14 mouse cellular contexts compared by ENCODE assay signal in genomic region chr7:68189691-68190456, GRCm38 (mm10).
DNase-seq lines count a peak whose midpoint lies in the region; ATAC-seq lines count a peak whose summit lies in the region.
"Had no signal": no experiment of that assay in that cellular context is flagged by ENCODE, and none has a peak within 500 bp of the region (broad histone marks: within the 10 kb centered on the region; RNA-seq: fewer than 3 reads in every experiment).

No protein-coding gene starts in this region.

- peak overlapping the region; percentile 35 for H3K4me3 ChIP-seq in liver, embryonic 11.5 days (ENCODE audit: low read depth, low read length)
- H3K4me3 ChIP-seq in megakaryocyte, embryonic 14.5 days (replicated peaks), result peak overlapping the region; percentile 85
- H3K4me3 ChIP-seq: limb, embryonic 13.5 days; midbrain, embryonic 15.5 days; neural tube, embryonic 12.5 days had no signal

- intact Hi-C loops in gastrocnemius, postnatal 14 days (cut with DNase I; ENCODE audit: low total_unique reads), result no loop called here

- H3K36me3 ChIP-seq in liver, embryonic 11.5 days (ENCODE audit: control insufficient read depth, insufficient read depth, low read length), result peaks cover 27% of the 10 kb centered on the region
- H3K36me3 ChIP-seq in megakaryocyte, embryonic 14.5 days (replicated peaks; ENCODE audit: low read length), result peaks cover 95% of the 10 kb centered on the region

- H3K9ac ChIP-seq in liver, embryonic 11.5 days (ENCODE audit: low read depth, low read length), result peak overlapping the region; percentile 56
- H3K9ac ChIP-seq: limb, embryonic 13.5 days; midbrain, embryonic 15.5 days; neural tube, embryonic 12.5 days had no signal

- H3K9me3 ChIP-seq in liver, embryonic 11.5 days (ENCODE audit: control insufficient read depth, low read length), result no peaks in the 10 kb centered on the region
- peaks cover 8% of the 10 kb centered on the region for H3K9me3 ChIP-seq in megakaryocyte, embryonic 14.5 days
- H3K9me3 ChIP-seq: limb, embryonic 13.5 days; midbrain, embryonic 15.5 days; neural tube, embryonic 12.5 days had no signal

- H3K27me3 ChIP-seq in liver, embryonic 11.5 days (replicated peaks; ENCODE audit: control insufficient read depth, insufficient read depth, low read length), result no peaks in the 10 kb centered on the region
- no peaks in the 10 kb centered on the region for H3K27me3 ChIP-seq in megakaryocyte, embryonic 14.5 days (replicated peaks)
- H3K27me3 ChIP-seq: limb, embryonic 13.5 days; midbrain, embryonic 15.5 days; neural tube, embryonic 12.5 days had no signal

- peak; percentile 31; the same call in 1 of the 2 replicates for ATAC-seq in liver, embryonic 11.5 days (replicated peaks; ENCODE audit: low FRiP score)
- ATAC-seq: midbrain, embryonic 15.5 days had no signal

- H3K4me1 ChIP-seq in liver, embryonic 11.5 days (replicated peaks; ENCODE audit: control insufficient read depth, insufficient read depth, low read length), result peaks cover 41% of the 10 kb centered on the region
- peaks cover 88% of the 10 kb centered on the region for H3K4me1 ChIP-seq in megakaryocyte, embryonic 14.5 days
- H3K4me1 ChIP-seq: limb, embryonic 13.5 days; midbrain, embryonic 15.5 days; neural tube, embryonic 12.5 days had no signal

- peak overlapping the region; percentile 83 for H3K27ac ChIP-seq in liver, embryonic 11.5 days (ENCODE audit: low read depth, low read length)
- H3K27ac ChIP-seq: kidney, postnatal 0 days; limb, embryonic 13.5 days; midbrain, embryonic 15.5 days; neural tube, embryonic 12.5 days had no signal

- 48% methylated on average over 13 of the region's 13 CpGs for WGBS in liver, embryonic 11.5 days

- DNase-seq in liver, embryonic 11.5 days (ENCODE audit: low spot score), result peak; percentile 51
- DNase-seq in liver, result no peak
- peak; percentile 24 for DNase-seq in c-Kit-positive CD71-positive TER-119-negative erythroid progenitor cells, embryonic 14.5 days (ENCODE audit: low read depth)
- peak; percentile 60 to 68 for DNase-seq in thymus, postnatal 36 days
- DNase-seq in urinary bladder, adult 18-20 months (ENCODE audit: low spot score in 2 of 2), result no peak
- DNase-seq in gastrocnemius, postnatal 14 days, result no peak
- no peak for DNase-seq in ovary, postnatal 36 days (ENCODE audit: low spot score)
- DNase-seq: lung, postnatal 14 days; retina, postnatal 1 day had no signal

- H3K4me2 ChIP-seq in liver, embryonic 11.5 days, result peak overlapping the region; percentile 70
- H3K4me2 ChIP-seq: limb, embryonic 13.5 days; midbrain, embryonic 15.5 days; neural tube, embryonic 12.5 days had no signal

Comparison
In these comparisons a context has a peak if more than half of its experiments do, and no peak if none do; other contexts are left out.
1. DNase-seq: peak in liver, embryonic 11.5 days (single experiment), c-Kit-positive CD71-positive TER-119-negative erythroid progenitor cells, embryonic 14.5 days (single experiment) and thymus, postnatal 36 days (2 of 2); none in liver (single experiment), urinary bladder, adult 18-20 months (0 of 2), gastrocnemius, postnatal 14 days (single experiment) and ovary, postnatal 36 days (single experiment).